Mouse (Mus musculus) spleen, postnatal 36 days (tissue): ENCODE data around the gene Flnb.

Experiments
- DNase-seq, 2 experiments: peaks; one replicate each; pipeline ENCODE4 v3.0.0; 2022; ENCODE audit warnings: low spot score in 2 of 2, mixed read lengths in 1 of 2

The Flnb gene

GRCm38 (mm10) chr14:7862226-7862625 is 44.5 kb downstream of the Flnb start:
- DNase-seq = no peak

DNA sequence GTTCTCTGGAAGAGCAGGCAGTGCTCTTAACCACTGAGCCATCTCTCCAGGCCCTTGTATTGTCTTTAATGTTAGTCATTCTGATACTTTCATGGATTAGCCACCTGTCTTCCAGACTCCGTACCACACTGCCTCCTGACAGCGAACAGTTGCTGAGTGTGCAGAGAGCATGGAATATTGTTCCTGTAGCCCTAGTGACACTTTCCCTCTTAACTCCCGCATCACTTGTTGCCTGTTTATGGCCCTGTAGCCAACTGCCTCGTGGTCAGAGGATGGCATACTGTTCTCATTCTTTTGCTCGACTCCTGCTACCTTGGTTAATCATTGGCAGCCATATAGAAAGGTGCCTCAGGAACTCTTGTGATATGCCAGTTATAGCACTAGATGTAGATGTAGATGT is 45.4 kb downstream of the Flnb start:
- DNase-seq = no peak

- no peak for DNase-seq
Observed at GRCm38 (mm10) chr14:7863871-7864505, 46.2 kb downstream of the Flnb start.

DNA sequence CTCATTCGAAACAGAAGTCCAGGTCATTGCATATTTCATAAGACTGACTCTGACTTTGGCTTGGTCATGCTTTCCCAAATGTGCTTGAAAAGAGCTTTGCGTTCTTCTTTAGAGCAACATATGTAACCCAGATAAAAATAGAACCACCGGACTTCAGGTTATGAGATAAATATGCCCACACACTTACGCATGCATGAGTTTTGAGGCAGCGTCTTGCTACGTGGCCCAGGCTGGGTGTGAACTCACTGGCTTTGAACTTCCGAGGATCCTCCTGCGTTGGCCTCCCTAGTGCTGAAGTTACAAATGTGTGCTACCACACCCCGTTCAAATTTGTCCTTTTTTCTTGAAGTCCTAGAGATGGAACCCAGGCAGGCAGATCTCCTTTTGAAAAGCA is 46.7 kb downstream of the Flnb start:
- no peak for DNase-seq

DNA sequence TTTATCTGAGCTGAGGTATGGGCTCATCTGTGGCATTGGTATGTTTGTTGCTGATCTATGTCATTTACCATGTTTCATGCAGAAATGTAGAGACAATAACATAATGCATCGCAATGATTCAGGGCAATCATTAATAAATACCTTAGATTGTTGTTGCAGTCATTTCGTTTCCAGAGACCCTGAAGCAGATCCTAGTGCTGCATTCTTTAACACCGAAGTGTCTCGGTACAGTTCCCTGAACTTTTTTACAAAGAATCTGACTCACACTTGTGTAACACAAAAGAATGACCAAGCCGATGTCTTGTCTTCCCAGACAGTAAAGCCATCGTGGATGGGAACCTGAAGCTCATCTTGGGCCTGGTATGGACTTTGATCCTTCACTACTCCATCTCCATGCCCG is 49.5 kb downstream of the Flnb start:
- DNase-seq = no peak

DNA sequence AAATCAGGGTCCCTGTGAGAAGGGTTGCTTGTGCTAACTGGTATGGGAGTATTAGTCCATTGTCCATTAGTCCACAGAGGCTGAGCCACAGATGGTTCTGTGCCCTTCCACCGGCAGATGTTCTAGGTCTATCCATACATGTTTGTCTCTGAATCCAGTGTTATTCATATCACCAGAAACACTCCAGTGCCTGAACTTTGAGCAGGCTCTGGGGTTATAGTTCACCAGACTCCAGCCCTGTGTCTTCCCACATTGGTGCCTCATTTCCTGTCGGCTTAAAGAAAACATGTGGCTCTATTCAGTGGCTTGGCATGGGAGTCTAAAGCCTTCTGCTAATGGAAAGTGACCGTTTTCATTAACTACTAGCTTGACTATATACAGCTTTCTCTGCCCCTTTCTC is 50.1 kb downstream of the Flnb start:
- no peak for DNase-seq

DNA sequence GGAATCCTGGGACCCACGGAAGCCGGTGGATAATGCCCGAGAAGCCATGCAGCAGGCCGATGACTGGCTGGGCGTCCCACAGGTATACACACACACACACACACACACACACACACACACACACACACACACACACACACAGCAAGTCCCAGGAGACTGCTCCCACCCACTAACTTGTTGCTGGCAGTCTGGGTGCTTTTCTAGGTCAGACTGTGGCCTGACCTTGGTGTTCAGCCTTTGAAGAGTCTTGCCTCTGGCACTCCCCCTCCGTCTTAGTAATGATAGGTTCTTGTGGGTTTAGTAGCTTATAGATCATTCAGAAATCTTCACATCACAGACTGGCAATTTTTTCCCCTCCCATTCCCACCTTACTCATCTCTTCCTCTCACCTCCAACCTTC is 52.0 kb downstream of the Flnb start:
- DNase-seq = no peak

DNA sequence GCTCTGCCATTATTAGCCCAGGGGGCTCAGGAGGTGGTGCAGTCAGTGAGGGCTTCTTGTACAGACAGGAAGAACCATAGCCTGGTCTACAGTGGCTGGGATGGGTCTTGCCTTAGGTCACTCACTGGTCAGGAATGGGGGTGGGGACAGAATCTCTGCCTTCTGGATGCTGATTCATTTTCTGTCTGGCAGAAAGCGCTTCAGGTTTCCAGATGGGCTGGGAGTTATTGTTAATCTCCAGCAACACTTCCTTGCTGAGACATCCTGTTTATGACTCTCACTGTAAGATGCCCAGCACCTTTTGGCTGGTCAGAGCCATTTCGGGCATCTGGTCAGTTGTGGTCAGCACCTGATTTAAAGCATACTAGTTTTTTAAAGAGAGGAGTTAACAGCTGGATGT is 55.8 kb downstream of the Flnb start:
- no peak for DNase-seq

DNA sequence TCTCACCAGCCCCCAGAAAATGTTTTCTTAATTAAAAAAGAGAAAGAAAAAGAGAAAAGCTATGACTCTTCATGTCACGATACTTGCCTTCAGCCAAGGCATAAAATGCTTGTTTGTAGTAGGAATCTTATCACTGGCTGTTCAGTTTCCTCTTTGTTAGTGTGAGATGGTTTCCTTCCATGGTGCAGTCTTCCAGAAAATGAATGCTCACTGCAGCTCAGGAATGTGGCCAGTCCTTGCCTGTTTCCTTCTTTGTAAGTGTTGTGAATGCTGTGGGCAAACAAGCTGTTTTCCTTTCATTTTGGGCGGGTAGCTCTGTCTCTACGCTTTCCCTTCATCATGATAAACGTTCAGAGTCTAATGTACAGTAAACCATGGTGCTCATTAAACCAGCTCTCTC is 56.7 kb downstream of the Flnb start:
- no peak for DNase-seq

DNA sequence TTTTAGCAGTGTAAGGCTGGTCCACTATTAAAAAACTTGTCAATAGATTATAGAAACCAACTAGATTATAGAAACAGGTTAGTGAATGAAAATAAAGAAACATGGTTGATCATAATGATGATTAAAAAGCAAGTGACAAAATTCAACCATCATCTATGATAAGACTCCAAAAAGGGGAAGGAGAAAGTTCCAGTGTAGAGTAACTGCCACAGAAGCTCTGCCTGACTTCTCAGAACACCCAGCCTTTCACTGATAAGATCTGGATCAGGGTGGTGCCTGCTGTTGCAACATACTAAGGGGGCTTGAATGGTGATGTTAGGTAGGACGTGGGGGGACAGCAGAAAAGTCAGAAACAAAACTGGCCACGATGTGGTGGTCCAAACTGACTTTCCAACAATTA is 60.2 kb downstream of the Flnb start:
- no peak for DNase-seq

- no peak for DNase-seq
Observed at GRCm38 (mm10) chr14:7880389-7880788, 62.6 kb downstream of the Flnb start.

GRCm38 (mm10) chr14:7881533-7881932 is 63.8 kb downstream of the Flnb start:
- no peak for DNase-seq

- no peak for DNase-seq
Observed at GRCm38 (mm10) chr14:7882050-7882449, 64.3 kb downstream of the Flnb start.

DNA sequence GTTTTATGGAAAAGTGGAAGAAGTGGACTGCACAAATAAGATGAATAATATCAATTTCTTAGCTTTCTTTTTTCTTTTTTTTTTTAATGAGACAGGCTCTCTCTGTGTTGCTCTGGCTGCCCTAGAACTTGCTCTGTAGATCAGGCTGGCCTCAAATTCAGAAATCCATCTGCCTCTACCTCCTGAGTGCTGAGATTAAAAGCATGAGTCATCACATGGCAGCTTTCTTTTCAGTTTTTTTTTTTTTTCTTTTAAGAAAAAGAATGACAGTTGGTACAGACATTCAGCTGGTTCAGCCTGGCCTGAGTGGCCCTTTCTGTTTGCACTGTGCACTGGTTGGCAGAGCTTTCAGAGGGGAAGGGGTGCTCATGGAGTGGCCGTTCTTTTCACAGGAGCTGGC is 66.4 kb downstream of the Flnb start:
- no peak for DNase-seq

- DNase-seq = no peak
Observed at GRCm38 (mm10) chr14:7884841-7885240, 67.1 kb downstream of the Flnb start.

- no peak for DNase-seq
Observed at GRCm38 (mm10) chr14:7885540-7885939, 67.8 kb downstream of the Flnb start.

DNA sequence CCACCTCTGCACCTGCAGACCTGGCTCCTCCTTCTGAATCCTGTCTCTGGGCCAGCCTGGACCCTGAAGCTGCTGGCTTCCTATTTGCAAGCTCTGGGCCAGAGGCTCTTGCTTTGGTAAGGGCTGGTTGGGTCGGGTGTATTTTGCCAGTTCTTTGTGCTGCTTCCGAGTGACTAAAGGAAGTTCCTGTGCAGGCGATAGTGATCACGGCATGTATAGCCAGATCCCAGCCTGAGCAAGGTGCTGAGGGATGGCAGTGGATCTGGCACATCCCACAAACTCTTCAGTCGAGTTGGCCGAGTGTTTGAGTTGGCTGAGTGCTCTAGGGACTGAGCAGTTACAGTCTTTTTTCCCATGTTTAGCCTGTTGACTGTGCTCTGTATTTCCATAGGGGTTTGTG is 68.3 kb downstream of the Flnb start:
- DNase-seq = no peak

- DNase-seq = no peak
Observed at GRCm38 (mm10) chr14:7887171-7887570, 69.4 kb downstream of the Flnb start.

- no peak for DNase-seq
Observed at GRCm38 (mm10) chr14:7888294-7888693, 70.5 kb downstream of the Flnb start.

GRCm38 (mm10) chr14:7888811-7889651 is 71.3 kb downstream of the Flnb start:
- no peak for DNase-seq

DNA sequence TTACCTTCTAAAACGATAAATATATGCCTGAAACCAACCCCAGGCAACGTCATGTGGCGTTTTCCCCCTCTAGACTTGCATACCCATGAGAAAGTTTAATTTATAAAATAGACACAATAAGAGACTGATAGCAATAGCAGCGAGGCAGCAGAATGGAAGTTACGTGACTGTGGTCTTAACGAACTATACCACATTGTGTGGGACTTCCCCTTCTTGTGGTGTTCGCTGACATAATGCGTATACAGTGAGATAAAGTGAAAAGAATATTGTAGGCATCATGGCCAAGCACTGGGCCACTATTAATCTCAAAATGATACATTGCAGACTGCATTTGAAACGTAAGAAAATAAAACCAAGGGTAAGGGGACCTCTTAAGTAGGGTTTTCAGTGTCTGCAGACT is 72.1 kb downstream of the Flnb start:
- DNase-seq = peak; percentile 31 to 37

DNA sequence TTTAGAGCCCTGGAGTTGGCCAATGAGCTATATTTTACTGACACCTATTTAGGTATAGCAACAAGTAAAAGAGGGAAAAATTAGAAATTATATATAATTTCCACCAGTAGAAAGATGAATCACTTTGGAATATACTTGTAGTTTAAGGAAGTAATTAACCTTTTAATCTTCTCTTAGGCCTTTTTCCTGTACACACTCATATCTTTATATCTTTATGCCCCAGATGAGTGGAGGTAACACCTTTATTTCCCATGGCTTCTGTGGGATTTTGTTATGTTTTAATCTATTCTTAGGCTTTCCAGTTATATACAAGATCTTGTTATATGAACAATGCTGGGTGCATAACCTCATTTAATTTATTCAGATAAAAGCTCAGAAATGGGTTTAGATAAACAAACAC is 73.6 kb downstream of the Flnb start:
- DNase-seq = no peak

- DNase-seq = no peak
Observed at GRCm38 (mm10) chr14:7896126-7896525, 78.4 kb downstream of the Flnb start.

DNA sequence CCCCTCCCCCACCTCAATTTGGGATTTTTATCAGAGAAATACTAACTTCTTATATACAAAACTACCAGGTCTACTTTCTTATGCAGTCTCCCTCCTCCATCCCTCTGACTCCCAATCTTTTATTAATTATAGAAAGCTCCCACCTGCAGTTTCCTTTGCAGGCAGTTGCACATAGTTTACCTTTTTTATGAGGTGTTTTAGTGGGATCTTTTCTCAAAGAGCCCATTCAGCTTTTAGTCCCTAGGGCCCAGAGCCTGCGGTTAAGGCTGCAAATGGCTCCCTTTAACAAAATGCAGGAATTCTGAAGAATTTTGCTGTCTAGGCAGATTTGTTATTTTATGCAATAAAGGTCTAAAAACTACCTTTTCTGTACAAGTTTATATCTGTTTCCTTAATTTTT is 78.9 kb downstream of the Flnb start:
- DNase-seq = no peak
